Mouse (Mus musculus) ES-E14 (cell line): ENCODE results near the gene Vav1.
A peak's percentile ranks its signal among the peaks of the same experiment; 100 is the strongest.

ENCODE experiments used
- CHD2 ChIP-seq: IDR thresholded peaks from 2 replicates; pipeline ENCODE4 v1.6.1; 2014; ENCODE audit warnings: mild to moderate bottlenecking, low read depth, low read length, inconsistent platforms
- HCFC1 ChIP-seq: IDR thresholded peaks from 2 replicates; pipeline ENCODE4 v1.6.1; 2012; ENCODE audit warnings: low read length, inconsistent platforms, borderline replicate concordance; ENCODE audit not compliant: insufficient read depth
- MAFK ChIP-seq: IDR thresholded peaks from 2 replicates; pipeline ENCODE4 v1.6.1; 2014; ENCODE audit warnings: mild to moderate bottlenecking, low read depth, low read length, inconsistent platforms; ENCODE audit not compliant: insufficient read depth
- ZC3H11A ChIP-seq: IDR thresholded peaks from 2 replicates; pipeline ENCODE4 v1.6.1; 2012; ENCODE audit warnings: low read depth, mild to moderate bottlenecking, inconsistent platforms, low read length, borderline replicate concordance
- ZNF384 ChIP-seq: IDR thresholded peaks from 2 replicates; pipeline ENCODE4 v1.6.1; 2012; ENCODE audit warnings: low read depth, low read length, inconsistent platforms

DNA sequence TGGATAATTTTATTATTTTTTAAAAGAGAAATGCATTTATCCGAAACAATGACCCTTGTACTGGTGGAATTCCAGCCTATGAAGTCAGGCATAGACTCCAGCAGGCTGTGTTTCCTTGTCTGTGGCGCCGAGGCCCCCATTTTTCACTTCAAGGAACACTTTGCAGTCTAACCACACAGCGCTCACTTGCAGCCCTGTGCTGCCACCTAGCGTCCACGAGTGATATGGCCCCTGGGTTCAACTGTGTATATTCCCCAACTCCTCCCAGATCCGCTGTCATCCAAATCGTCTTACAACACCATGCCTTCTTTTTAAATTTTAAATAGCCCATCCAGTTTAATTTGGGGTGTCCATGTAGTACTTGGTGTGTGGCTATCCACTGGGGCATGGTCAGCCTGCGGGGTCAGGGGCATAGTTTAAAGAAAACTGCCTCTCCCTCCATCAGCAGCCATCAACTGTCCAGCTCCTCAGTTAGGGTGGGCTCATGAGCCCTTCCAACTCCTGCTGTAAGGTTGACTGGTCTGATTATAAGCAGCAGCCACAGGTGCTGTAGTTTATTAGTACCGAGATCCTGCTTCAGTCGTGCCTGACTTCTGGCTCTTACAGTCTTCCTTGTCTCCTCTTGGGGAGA, 56.9 kb downstream of the Vav1 start:
- peak; percentile 97; the same call in 1 of the 2 replicates for TF ChIP-seq ZC3H11A
- TF ChIP-seq HCFC1: no peak
- no peak for TF ChIP-seq CHD2
- TF ChIP-seq MAFK: no peak
- 0 out of 2 replicates have a peak, but pooled peaks have one; percentile 27 for TF ChIP-seq ZNF384
